Mouse (Mus musculus) liver, adult 2 months (tissue): ENCODE measurements around the gene P2ry1.

Experiments
- CTCF ChIP-seq: fragments of 200-500 bp; IDR thresholded peaks from 2 replicates; pipeline ENCODE4 v1.5.1; 2011; ENCODE audit warnings: low read depth, low read length, control low read depth
- POLR2A ChIP-seq: fragments of 200-500 bp; IDR thresholded peaks from 2 replicates; pipeline ENCODE4 v1.6.1; 2011; ENCODE audit warnings: low read length, control low read depth; ENCODE audit not compliant: insufficient read depth; ENCODE audit errors: extremely low read depth

GRCm38 (mm10) chr3:60974944-60975343 lies 27.7 kb upstream of the P2ry1 start:
- TF ChIP-seq POLR2A (no peak), CTCF (no peak)
